Mouse (Mus musculus) liver, embryonic 18 days (tissue): ENCODE data around the gene Lrrc73. TPM values are rescaled to one million over a fixed set of nuclear protein-coding genes. Genes with fewer than 3 reads are reported as not detected.

Experiments
- polyA plus RNA-seq: library from polyadenylated mRNA; depleted of rRNA; stranded (reverse); fragments of >200 nt; gene quantifications from 2 replicates; pipeline ENCODE4 v1.2.3, GENCODE M21; 2012; rRNA removed

The Lrrc73 gene
- polyA plus RNA-seq, result 0.08 and 0.12 TPM in 2 replicates

GRCm38 (mm10) chr17:46253452-46254084 is at the start of gene Lrrc73:
Gene Lrrc73 (plus strand): TSS chr17:46253531.

GRCm38 (mm10) chr17:46247512-46248188 is 5.7 kb upstream of the Lrrc73 start, which contains the start of the genes Polr1c and Yipf3:
Gene Polr1c (minus strand): TSS chr17:46248054.
Gene Yipf3 (plus strand): TSS chr17:46248080.

GRCm38 (mm10) chr17:46282483-46283123 is 29.3 kb downstream of the Lrrc73 start, which contains the start of gene Tjap1:
Gene Tjap1 (minus strand): TSS chr17:46283026.

GRCm38 (mm10) chr17:46297364-46298219 is 44.3 kb downstream of the Lrrc73 start, which contains the start of gene Dlk2:
Gene Dlk2 (plus strand): TSS chr17:46297421.

Other genes starting within 250 kb of the Lrrc73 start
- 95.8 and 106 TPM in 2 replicates for gene Vegfa, start 221.2 kb upstream of the Lrrc73 start, polyA plus RNA-seq
- gene Mrps18a, start 142.5 kb upstream of the Lrrc73 start, polyA plus RNA-seq, result 24.6 and 25.1 TPM in 2 replicates
- 1.4 and 1.6 TPM in 2 replicates for gene Rsph9, start 109.3 kb upstream of the Lrrc73 start, polyA plus RNA-seq
- 19.4 and 20.0 TPM in 2 replicates for gene Mad2l1bp, start 100.0 kb upstream of the Lrrc73 start, polyA plus RNA-seq
- gene Gtpbp2, start 92.5 kb upstream of the Lrrc73 start, polyA plus RNA-seq, result 88.1 and 108 TPM in 2 replicates
- gene Polh, start 50.9 kb upstream of the Lrrc73 start, polyA plus RNA-seq, result 5.7 and 5.9 TPM in 2 replicates
- gene Xpo5, start 50.7 kb upstream of the Lrrc73 start, polyA plus RNA-seq, result 10.5 and 11.9 TPM in 2 replicates
- gene Polr1c, start 5.5 kb upstream of the Lrrc73 start, polyA plus RNA-seq, result 31.3 and 34.1 TPM in 2 replicates
- gene Yipf3, start 5.5 kb upstream of the Lrrc73 start, polyA plus RNA-seq, result 36.4 and 36.8 TPM in 2 replicates
- 9.1 and 9.2 TPM in 2 replicates for gene Tjap1, start 29.5 kb downstream of the Lrrc73 start, polyA plus RNA-seq
- gene Dlk2, start 43.9 kb downstream of the Lrrc73 start, polyA plus RNA-seq, result 0.02 TPM in 2 replicates
- gene Abcc10, start 74.8 kb downstream of the Lrrc73 start, polyA plus RNA-seq, result 2.9 and 3.6 TPM in 2 replicates
- 2.4 and 2.8 TPM in 2 replicates for gene Zfp318, start 130.2 kb downstream of the Lrrc73 start, polyA plus RNA-seq
- gene Crip3, start 175.4 kb downstream of the Lrrc73 start, polyA plus RNA-seq, result 0.10 and 0.14 TPM in 2 replicates
- gene Slc22a7, start 184.9 kb downstream of the Lrrc73 start, polyA plus RNA-seq, result not detected in 2 replicates
- 0.01 TPM in 2 replicates for gene Ttbk1, start 234.1 kb downstream of the Lrrc73 start, polyA plus RNA-seq
- gene Dnph1, start 243.2 kb downstream of the Lrrc73 start, polyA plus RNA-seq, result 6.1 TPM in 2 replicates